Mouse (Mus musculus) C2C12 (cell line): ENCODE data around the gene Zfp764.

Experiments
- CEBPB ChIP-seq: IDR thresholded peaks from one replicate; pipeline ENCODE4 v1.6.1; 2011; ENCODE audit warnings: low read depth, mild to moderate bottlenecking, control low read depth, moderate library complexity
- CTCF ChIP-seq: IDR thresholded peaks from one replicate; pipeline ENCODE4 v1.5.1; 2011; ENCODE audit not compliant: control insufficient read depth, insufficient read depth, insufficient read length
- FOSL1 ChIP-seq: IDR thresholded peaks from one replicate; pipeline ENCODE4 v1.8.0; 2011; ENCODE audit warnings: mild to moderate bottlenecking, low read length; ENCODE audit not compliant: poor library complexity, insufficient read depth, severe bottlenecking
- MYOD1 ChIP-seq: IDR thresholded peaks from one replicate; pipeline ENCODE4 v1.6.1; 2011; ENCODE audit warnings: low read depth; ENCODE audit not compliant: control insufficient read depth, insufficient read length
- USF1 ChIP-seq: IDR thresholded peaks from one replicate; pipeline ENCODE4 v1.6.1; 2011; ENCODE audit warnings: low read depth, mild to moderate bottlenecking, control low read depth, moderate library complexity

GRCm38 (mm10) chr7:127426354-127426753, 19.7 kb upstream of the Zfp764 start:
- no peak for TF ChIP-seq CTCF
- TF ChIP-seq USF1, result no peak
- no peak for TF ChIP-seq FOSL1
- TF ChIP-seq MYOD1, result no peak
- TF ChIP-seq CEBPB, result no peak
